Mouse (Mus musculus): ENCODE measurements around the gene Cdc73.

DNA sequence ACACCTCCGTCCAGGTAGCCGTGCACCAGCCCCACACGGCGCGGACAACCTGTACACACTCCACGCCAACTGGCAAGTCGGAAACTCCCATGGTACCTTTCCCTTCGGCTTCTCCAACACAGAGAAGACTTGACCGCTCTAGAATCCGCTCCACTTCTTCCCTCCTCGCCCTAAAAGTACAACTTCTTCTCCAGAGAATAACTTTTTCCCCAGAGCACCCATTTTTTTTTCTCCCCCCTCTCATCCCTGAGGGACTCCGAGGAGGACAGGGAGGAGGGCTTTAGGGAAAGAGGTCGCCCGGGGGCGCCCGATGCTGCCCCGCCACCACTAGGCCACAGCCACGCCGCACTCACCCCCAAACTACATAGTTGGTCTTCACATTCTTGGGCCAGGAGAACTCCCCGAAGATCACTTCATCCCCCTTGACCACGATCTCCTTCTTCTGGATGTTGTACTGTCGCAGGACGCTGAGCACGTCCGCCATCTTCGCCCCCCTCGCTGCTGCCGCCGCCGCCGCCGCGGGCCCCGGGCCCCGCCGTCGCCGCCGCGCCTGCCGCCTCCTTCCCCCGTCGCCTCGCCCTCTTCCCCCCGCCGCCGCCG is 452 bp downstream of the Cdc73 start:
- TF ChIP-seq CTCF (IDR thresholded peaks at IDR 0.05; ENCODE audit: insufficient read depth, low read length): no peak
- no peak for TF ChIP-seq POLR2A (IDR thresholded peaks at IDR 0.05; ENCODE audit: borderline replicate concordance, extremely low read depth, low read depth, low read length)

Data from lung, adult 2 months (tissue).